Comparison of ENCODE assay signal across 8 mouse cellular contexts in genomic region chr11:118326991-118327971, GRCm38 (mm10). TPM values are rescaled to one million over a fixed set of nuclear protein-coding genes. Genes with fewer than 3 reads are reported as not detected.
DNase-seq lines count a peak whose midpoint lies in the region; ATAC-seq lines count a peak whose summit lies in the region.

No protein-coding gene starts in this region.

- DNase-seq in adrenal gland, postnatal 10 days, result peak; percentile 55
- peak; percentile 94 to 97 for DNase-seq in cerebellum, postnatal 10 days
- peak; percentile 58 to 66 for DNase-seq in frontal cortex, postnatal 25 days (ENCODE audit: low spot score in 2 of 2)
- DNase-seq in left cerebral cortex, adult 11 months (ENCODE audit: low spot score), result peak; percentile 81
- DNase-seq in midbrain, embryonic 14.5 days, result peak; percentile 77
- DNase-seq in testis, postnatal 14 days (ENCODE audit: low spot score), result peak; percentile 85
- no peak for DNase-seq in spleen, adult 18-20 months

- H3K4me3 ChIP-seq in hindbrain, embryonic 12.5 days, result no peak overlapping the region
- no peak overlapping the region for H3K4me3 ChIP-seq in midbrain, embryonic 14.5 days (replicated peaks; ENCODE audit: low read depth, low read length)

- no peaks in the 10 kb centered on the region for H3K9me3 ChIP-seq in hindbrain, embryonic 12.5 days (replicated peaks)
- no peaks in the 10 kb centered on the region for H3K9me3 ChIP-seq in midbrain, embryonic 14.5 days (ENCODE audit: control insufficient read depth, low read length)

- H3K4me1 ChIP-seq in hindbrain, embryonic 12.5 days, result peaks cover 33% of the 10 kb centered on the region
- peaks cover 13% of the 10 kb centered on the region; the same call in 1 of the 2 replicates for H3K4me1 ChIP-seq in midbrain, embryonic 14.5 days (ENCODE audit: control insufficient read depth, insufficient read depth, low read length)

- peak overlapping the region; percentile 49 for H3K27ac ChIP-seq in hindbrain, embryonic 12.5 days
- H3K27ac ChIP-seq in midbrain, embryonic 14.5 days (replicated peaks; ENCODE audit: low read depth, low read length), result peak overlapping the region; percentile 79

- 66% methylated on average over 24 of the region's 24 CpGs for WGBS in hindbrain, embryonic 12.5 days
- WGBS in midbrain, embryonic 14.5 days, result 69% methylated on average over 24 of the region's 24 CpGs

- H3K36me3 ChIP-seq in hindbrain, embryonic 12.5 days, result peaks cover 3% of the 10 kb centered on the region; the same call in 1 of the 2 replicates
- H3K36me3 ChIP-seq in midbrain, embryonic 14.5 days (ENCODE audit: control insufficient read depth, insufficient read depth, low read length), result no peaks in the 10 kb centered on the region

- no peaks in the 10 kb centered on the region for H3K27me3 ChIP-seq in hindbrain, embryonic 12.5 days
- H3K27me3 ChIP-seq in midbrain, embryonic 14.5 days (ENCODE audit: control insufficient read depth, insufficient read depth, low read length), result no peaks in the 10 kb centered on the region

- H3K4me2 ChIP-seq in hindbrain, embryonic 12.5 days (replicated peaks), result 0 out of 2 replicates have a peak overlapping the region, but pooled peaks have one; percentile 4
- H3K4me2 ChIP-seq in midbrain, embryonic 14.5 days (ENCODE audit: low read length), result no peak overlapping the region

- H3K9ac ChIP-seq in hindbrain, embryonic 12.5 days, result 0 out of 2 replicates have a peak overlapping the region, but pooled peaks have one; percentile 14
- no peak overlapping the region for H3K9ac ChIP-seq in midbrain, embryonic 14.5 days (replicated peaks; ENCODE audit: low read length)

- ATAC-seq in hindbrain, embryonic 12.5 days (ENCODE audit: low FRiP score), result peak; percentile 71
- ATAC-seq in midbrain, embryonic 14.5 days (ENCODE audit: low FRiP score, low TSS enrichment), result peak; percentile 40

RNA-seq across cellular contexts. Expression of gene Cep295nl, which starts 15.0 kb away (rescaled TPM):
- 1 to 10 TPM in 1 of 2 experiments, under 1 TPM in 1; 0.60 to 1.2 TPM for total RNA-seq in adrenal gland, postnatal 10 days (2021)
- polyA plus RNA-seq in hindbrain, embryonic 12.5 days (2016; fragmentation: Nextera tagmentation; extraction: Ambion mirVana), result 0.43 and 0.48 TPM in 2 replicates
- 0.21 and 0.22 TPM in 2 replicates for polyA plus RNA-seq in midbrain, embryonic 14.5 days (2014; fragmentation: Nextera tagmentation; extraction: Ambion mirVana)

RNA-seq across cellular contexts. Expression of gene Timp2, which starts 28.3 kb away (rescaled TPM):
- 100 to 1,000 TPM; 101 to 111 TPM for total RNA-seq in adrenal gland, postnatal 10 days (2021)
- 66.2 and 68.3 TPM in 2 replicates for polyA plus RNA-seq in hindbrain, embryonic 12.5 days (2016; fragmentation: Nextera tagmentation; extraction: Ambion mirVana)
- 71.3 and 81.8 TPM in 2 replicates for polyA plus RNA-seq in midbrain, embryonic 14.5 days (2014; fragmentation: Nextera tagmentation; extraction: Ambion mirVana)

RNA-seq across cellular contexts. Expression of gene Usp36, which starts 37.2 kb away (rescaled TPM):
- total RNA-seq in adrenal gland, postnatal 10 days (2021), result 10 to 100 TPM; 18.1 to 20.3 TPM
- 17.1 and 19.9 TPM in 2 replicates for polyA plus RNA-seq in hindbrain, embryonic 12.5 days (2016; fragmentation: Nextera tagmentation; extraction: Ambion mirVana)
- polyA plus RNA-seq in midbrain, embryonic 14.5 days (2014; fragmentation: Nextera tagmentation; extraction: Ambion mirVana), result 11.7 and 13.4 TPM in 2 replicates

Comparison
In these comparisons a context has a peak if more than half of its experiments do, and no peak if none do; other contexts are left out.
1. DNase-seq: peak in adrenal gland, postnatal 10 days (single experiment), cerebellum, postnatal 10 days (2 of 2), frontal cortex, postnatal 25 days (2 of 2), left cerebral cortex, adult 11 months (single experiment), midbrain, embryonic 14.5 days (single experiment) and testis, postnatal 14 days (single experiment); none in spleen, adult 18-20 months (0 of 2).